Mouse (Mus musculus): ENCODE data around the gene Nhsl2. TPM values are rescaled to one million over a fixed set of nuclear protein-coding genes. Genes with fewer than 3 reads are reported as not detected.

Gene Nhsl2
- polyA plus RNA-seq, 1 experiment, result 0.81 TPM

GRCm38 (mm10) chrX:102005141-102005641 lies 156.0 kb downstream of the Nhsl2 start:
- DNase-seq, result no peak
- Histone ChIP-seq H3K27me3 (ENCODE audit: control insufficient read depth, insufficient read depth, low read length) (no peaks in the 10 kb centered on the region; the same call in 1 of the 2 replicates), H3K36me3 (ENCODE audit: control insufficient read depth, insufficient read depth, low read length) (no peaks in the 10 kb centered on the region), H3K4me3 (ENCODE audit: control insufficient read depth, insufficient read depth, low read length) (no peak overlapping the region), H3K27ac (ENCODE audit: control insufficient read depth, insufficient read depth, low read length) (no peak overlapping the region), H3K4me1 (replicated peaks; ENCODE audit: control insufficient read depth, insufficient read depth, low read length) (no peaks in the 10 kb centered on the region)
- no peak for TF ChIP-seq CTCF (IDR thresholded peaks at IDR 0.05; ENCODE audit: borderline replicate concordance, control insufficient read depth, extremely low read depth, insufficient read depth, low read length, poor library complexity)
- no peak for TF ChIP-seq POLR2A (IDR thresholded peaks at IDR 0.05; ENCODE audit: control insufficient read depth, extremely low read depth, insufficient read depth, low read length, poor library complexity)
- WGBS, result 30% methylated on average over 10 of the region's 10 CpGs

DNA sequence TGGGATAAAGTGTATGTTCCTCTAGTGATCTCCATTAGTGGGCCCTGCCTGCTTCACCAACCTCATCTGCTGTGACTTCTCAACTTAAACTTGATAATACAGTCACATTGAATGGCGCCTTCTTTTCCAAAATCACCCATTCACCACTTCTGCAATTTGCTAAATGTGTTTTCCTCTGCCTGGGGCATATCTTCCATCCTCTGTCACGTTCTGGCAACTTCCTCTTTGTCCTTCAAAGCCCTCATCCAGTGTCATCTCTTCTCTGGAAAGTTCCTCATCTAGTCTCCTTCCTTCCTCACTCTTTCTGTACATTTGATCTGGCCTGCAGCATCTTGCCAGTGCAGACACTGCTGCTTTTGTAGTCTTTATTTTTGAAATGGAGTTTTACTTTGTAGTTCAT lies 158.8 kb downstream of the Nhsl2 start:
- WGBS, result 21% methylated on average over 2 of the region's 2 CpGs
- TF ChIP-seq CTCF (IDR thresholded peaks at IDR 0.05; ENCODE audit: borderline replicate concordance, control insufficient read depth, extremely low read depth, insufficient read depth, low read length, poor library complexity) (no peak), POLR2A (IDR thresholded peaks at IDR 0.05; ENCODE audit: control insufficient read depth, extremely low read depth, insufficient read depth, low read length, poor library complexity) (no peak)
- Histone ChIP-seq H3K27ac (ENCODE audit: control insufficient read depth, insufficient read depth, low read length) (no peak overlapping the region), H3K36me3 (ENCODE audit: control insufficient read depth, insufficient read depth, low read length) (no peaks in the 10 kb centered on the region), H3K27me3 (ENCODE audit: control insufficient read depth, insufficient read depth, low read length) (no peaks in the 10 kb centered on the region; the same call in 1 of the 2 replicates), H3K4me3 (ENCODE audit: control insufficient read depth, insufficient read depth, low read length) (no peak overlapping the region), H3K4me1 (replicated peaks; ENCODE audit: control insufficient read depth, insufficient read depth, low read length) (no peaks in the 10 kb centered on the region)
- DNase-seq, result no peak

- Histone ChIP-seq H3K36me3 (ENCODE audit: control insufficient read depth, insufficient read depth, low read length) (no peaks in the 10 kb centered on the region), H3K4me1 (replicated peaks; ENCODE audit: control insufficient read depth, insufficient read depth, low read length) (no peaks in the 10 kb centered on the region), H3K27me3 (ENCODE audit: control insufficient read depth, insufficient read depth, low read length) (no peaks in the 10 kb centered on the region), H3K4me3 (ENCODE audit: control insufficient read depth, insufficient read depth, low read length) (no peak overlapping the region), H3K27ac (ENCODE audit: control insufficient read depth, insufficient read depth, low read length) (no peak overlapping the region)
- 71% methylated on average over 9 of the region's 9 CpGs for WGBS
- TF ChIP-seq POLR2A (IDR thresholded peaks at IDR 0.05; ENCODE audit: control insufficient read depth, extremely low read depth, insufficient read depth, low read length, poor library complexity), result no peak
- TF ChIP-seq CTCF (IDR thresholded peaks at IDR 0.05; ENCODE audit: borderline replicate concordance, control insufficient read depth, extremely low read depth, insufficient read depth, low read length, poor library complexity), result no peak
- no peak for DNase-seq
These were observed 168.2 kb downstream of the Nhsl2 start for GRCm38 (mm10) chrX:102017213-102017923.

GRCm38 (mm10) chrX:102018890-102019289 lies 169.7 kb downstream of the Nhsl2 start:
- TF ChIP-seq POLR2A (IDR thresholded peaks at IDR 0.05; ENCODE audit: control insufficient read depth, extremely low read depth, insufficient read depth, low read length, poor library complexity) (no peak), CTCF (IDR thresholded peaks at IDR 0.05; ENCODE audit: borderline replicate concordance, control insufficient read depth, extremely low read depth, insufficient read depth, low read length, poor library complexity) (no peak)
- H3K27me3 ChIP-seq (ENCODE audit: control insufficient read depth, insufficient read depth, low read length), result no peaks in the 10 kb centered on the region
- H3K36me3 ChIP-seq (ENCODE audit: control insufficient read depth, insufficient read depth, low read length), result no peaks in the 10 kb centered on the region
- DNase-seq, result no peak
- no peaks in the 10 kb centered on the region for H3K4me1 ChIP-seq (replicated peaks; ENCODE audit: control insufficient read depth, insufficient read depth, low read length)
- H3K27ac ChIP-seq (ENCODE audit: control insufficient read depth, insufficient read depth, low read length), result no peak overlapping the region
- no peak overlapping the region for H3K4me3 ChIP-seq (ENCODE audit: control insufficient read depth, insufficient read depth, low read length)
- WGBS, result 56% methylated on average over 3 of the region's 3 CpGs

DNA sequence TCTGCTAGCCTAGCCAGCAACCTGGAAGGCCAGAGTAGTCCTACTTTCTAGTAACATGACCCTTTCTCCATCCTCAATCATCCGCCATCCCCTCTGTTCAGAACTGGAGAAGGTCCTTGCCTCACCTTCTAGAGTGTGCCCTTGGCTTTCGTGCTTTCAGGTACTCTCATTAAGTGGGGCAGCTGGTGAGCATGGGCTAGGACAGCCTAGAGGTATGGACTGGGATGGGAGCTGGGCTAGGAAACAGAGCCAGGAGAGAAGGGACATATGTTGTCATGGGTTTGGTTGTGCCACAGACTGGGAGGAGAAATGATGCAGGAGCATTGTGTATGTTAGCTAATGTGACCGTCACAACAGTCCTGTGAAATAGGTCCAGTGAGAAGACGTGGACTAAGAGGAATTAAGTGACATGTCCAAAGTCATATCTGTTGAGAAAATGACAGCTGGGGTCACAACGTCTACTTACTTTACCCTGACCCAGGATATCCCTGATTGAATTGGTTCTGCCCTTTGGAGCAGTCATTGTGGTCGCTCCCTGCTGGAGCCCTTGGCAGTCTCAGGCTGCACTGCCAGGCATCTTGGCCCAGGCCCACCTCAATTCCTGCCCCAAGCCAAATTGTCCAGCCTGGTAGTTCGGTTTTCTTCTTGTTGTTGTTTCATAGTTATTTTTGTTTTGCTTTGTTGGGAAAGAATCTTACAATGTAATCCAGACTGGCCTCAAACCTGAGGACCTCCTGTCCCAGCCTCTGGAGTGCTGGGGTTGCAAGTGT lies 170.5 kb downstream of the Nhsl2 start:
- no peak for TF ChIP-seq POLR2A (IDR thresholded peaks at IDR 0.05; ENCODE audit: control insufficient read depth, extremely low read depth, insufficient read depth, low read length, poor library complexity)
- TF ChIP-seq CTCF (IDR thresholded peaks at IDR 0.05; ENCODE audit: borderline replicate concordance, control insufficient read depth, extremely low read depth, insufficient read depth, low read length, poor library complexity), result no peak
- WGBS, result 94% methylated on average over 7 of the region's 7 CpGs
- Histone ChIP-seq H3K27me3 (ENCODE audit: control insufficient read depth, insufficient read depth, low read length) (no peaks in the 10 kb centered on the region), H3K36me3 (ENCODE audit: control insufficient read depth, insufficient read depth, low read length) (no peaks in the 10 kb centered on the region), H3K4me1 (replicated peaks; ENCODE audit: control insufficient read depth, insufficient read depth, low read length) (no peaks in the 10 kb centered on the region), H3K27ac (ENCODE audit: control insufficient read depth, insufficient read depth, low read length) (no peak overlapping the region), H3K4me3 (ENCODE audit: control insufficient read depth, insufficient read depth, low read length) (no peak overlapping the region)
- DNase-seq, result no peak

DNA sequence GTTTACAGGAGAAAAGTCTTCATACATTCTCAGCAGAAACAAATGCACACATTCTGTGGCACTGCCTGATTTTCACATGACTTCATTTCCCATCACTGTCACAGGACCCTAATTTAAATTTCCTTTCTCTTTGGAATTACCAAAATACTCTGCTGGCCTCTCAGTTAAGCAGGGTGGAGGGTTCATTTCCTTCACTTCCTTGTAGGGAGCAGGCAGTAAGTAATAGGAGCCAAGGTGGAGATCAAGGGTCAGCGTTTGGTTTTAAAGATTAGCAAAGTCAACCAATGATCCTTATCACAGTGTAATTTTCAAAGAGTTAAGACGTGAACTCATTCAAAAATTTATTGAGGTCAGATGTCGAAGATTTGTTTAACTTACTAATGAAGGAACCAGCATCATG lies 175.8 kb downstream of the Nhsl2 start:
- no peaks in the 10 kb centered on the region for H3K27me3 ChIP-seq (ENCODE audit: control insufficient read depth, insufficient read depth, low read length)
- WGBS, result 72% methylated on average over 3 of the region's 3 CpGs
- no peaks in the 10 kb centered on the region for H3K36me3 ChIP-seq (ENCODE audit: control insufficient read depth, insufficient read depth, low read length)
- H3K27ac ChIP-seq (ENCODE audit: control insufficient read depth, insufficient read depth, low read length), result no peak overlapping the region
- no peaks in the 10 kb centered on the region for H3K4me1 ChIP-seq (replicated peaks; ENCODE audit: control insufficient read depth, insufficient read depth, low read length)
- DNase-seq, result no peak
- H3K4me3 ChIP-seq (ENCODE audit: control insufficient read depth, insufficient read depth, low read length), result no peak overlapping the region
- no peak for TF ChIP-seq POLR2A (IDR thresholded peaks at IDR 0.05; ENCODE audit: control insufficient read depth, extremely low read depth, insufficient read depth, low read length, poor library complexity)
- TF ChIP-seq CTCF (IDR thresholded peaks at IDR 0.05; ENCODE audit: borderline replicate concordance, control insufficient read depth, extremely low read depth, insufficient read depth, low read length, poor library complexity), result no peak
